Mouse (Mus musculus) ES-E14 (cell line): ENCODE results near the gene Clstn2. TPM values are rescaled to one million over a fixed set of nuclear protein-coding genes. Genes with fewer than 3 reads are reported as not detected.

Source experiments
- DNase-seq: peaks from one replicate; pipeline ENCODE4 v3.0.0-alpha.2; 2013; ENCODE audit warnings: low read depth, low spot score
- H3K27ac ChIP-seq: 2 replicates; pipeline ENCODE4 v1.5.1; 2012; ENCODE audit warnings: low read depth, mild to moderate bottlenecking, low read length, moderate library complexity, mixed read lengths; ENCODE audit not compliant: poor library complexity, insufficient read depth, severe bottlenecking
- H3K36me3 ChIP-seq: 2 replicates; pipeline ENCODE4 v1.6.1; 2012; ENCODE audit warnings: mild to moderate bottlenecking, low read length, moderate library complexity, mixed read lengths; ENCODE audit not compliant: control insufficient read depth, poor library complexity, insufficient read depth, severe bottlenecking
- H3K4me1 ChIP-seq, 2 experiments: fragments of 150-350 bp in 1 of 2; sonication (generic) in 1 of 2; 2 replicates each; pipeline ENCODE4 v1.6.1; 2012; ENCODE audit warnings: low read length in 2 of 2, mild to moderate bottlenecking in 1 of 2, mixed read lengths in 1 of 2; ENCODE audit not compliant: control insufficient read depth in 2 of 2, insufficient read depth in 2 of 2, poor library complexity in 1 of 2
- H3K4me3 ChIP-seq, 2 experiments: fragments of 150-350 bp in 1 of 2; sonication (generic) in 1 of 2; 2 replicates each; pipeline ENCODE4 v1.5.1; 2012; ENCODE audit warnings: low read length in 2 of 2, low read depth in 1 of 2, mild to moderate bottlenecking in 1 of 2, mixed read lengths in 1 of 2; ENCODE audit not compliant: insufficient read depth in 1 of 2, poor library complexity in 1 of 2, severe bottlenecking in 1 of 2
- H3K9ac ChIP-seq: 2 replicates; pipeline ENCODE4 v1.6.1; 2012; ENCODE audit warnings: low read depth, mild to moderate bottlenecking, low read length, mixed read lengths; ENCODE audit not compliant: poor library complexity, insufficient read depth, severe bottlenecking
- H3K9me3 ChIP-seq: fragments of 150-350 bp; sonication (generic); 2 replicates; pipeline ENCODE4 v1.6.1; 2012; ENCODE audit warnings: low read depth, mild to moderate bottlenecking, low read length; ENCODE audit not compliant: control insufficient read depth, insufficient read depth
- CHD2 ChIP-seq: IDR thresholded peaks from 2 replicates; pipeline ENCODE4 v1.6.1; 2014; ENCODE audit warnings: mild to moderate bottlenecking, low read depth, low read length, inconsistent platforms
- HCFC1 ChIP-seq: IDR thresholded peaks from 2 replicates; pipeline ENCODE4 v1.6.1; 2012; ENCODE audit warnings: low read length, inconsistent platforms, borderline replicate concordance; ENCODE audit not compliant: insufficient read depth
- MAFK ChIP-seq: IDR thresholded peaks from 2 replicates; pipeline ENCODE4 v1.6.1; 2014; ENCODE audit warnings: mild to moderate bottlenecking, low read depth, low read length, inconsistent platforms; ENCODE audit not compliant: insufficient read depth
- ZC3H11A ChIP-seq: IDR thresholded peaks from 2 replicates; pipeline ENCODE4 v1.6.1; 2012; ENCODE audit warnings: low read depth, mild to moderate bottlenecking, inconsistent platforms, low read length, borderline replicate concordance
- ZNF384 ChIP-seq: IDR thresholded peaks from 2 replicates; pipeline ENCODE4 v1.6.1; 2012; ENCODE audit warnings: low read depth, low read length, inconsistent platforms
- in situ Hi-C, 2 experiments: fragments of 600-800 bp; cut with MboI; formaldehyde crosslinking; loops; one replicate each; pipeline ENCODE4 v1.15.1; 2025; ENCODE audit warnings: low sequenced_read_pairs in 2 of 2, inconsistent platforms in 1 of 2; ENCODE audit not compliant: unreplicated experiment in 2 of 2
- total RNA-seq: library from RNA; depleted of rRNA; stranded (reverse); fragments of 300-350 nt; gene quantifications from 2 replicates; pipeline ENCODE4 v1.2.3, GENCODE M21; 2012

Gene Clstn2
- total RNA-seq, 1 experiment, result 0.89 TPM

DNA sequence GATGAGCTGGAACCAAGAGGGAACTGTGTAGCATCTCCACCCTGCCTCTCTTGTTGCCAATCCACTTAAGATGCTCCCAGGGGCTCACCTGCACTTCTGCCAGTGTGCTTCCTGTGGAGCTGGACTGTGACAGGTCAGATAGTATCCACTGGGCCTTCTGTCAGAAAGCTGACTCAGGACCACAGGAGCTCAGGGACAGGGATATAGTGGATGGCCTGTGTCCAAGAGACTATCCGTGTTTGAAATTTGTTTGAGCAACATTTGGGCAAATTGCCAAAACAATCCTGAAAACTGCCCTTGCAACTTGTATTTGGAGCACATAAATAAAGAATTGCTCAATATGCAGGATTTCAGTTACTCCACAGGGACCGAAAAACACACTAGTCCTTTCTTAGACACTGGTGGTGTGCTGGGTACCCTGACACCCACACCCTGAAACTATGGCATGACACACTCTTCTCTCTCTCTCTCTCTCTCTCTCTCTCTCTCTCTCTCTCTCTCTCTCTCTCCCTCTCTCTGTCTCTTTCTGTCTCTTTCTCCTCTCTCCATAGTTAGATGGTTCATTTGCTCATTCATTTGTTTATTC lies 542.3 kb downstream of the Clstn2 start:
- Histone ChIP-seq H3K4me3 (no peak overlapping the region), H3K27ac (no peak overlapping the region), H3K9ac (no peak overlapping the region), H3K36me3 (no peaks in the 10 kb centered on the region), H3K9me3 (no peaks in the 10 kb centered on the region), H3K4me1 (no peaks in the 10 kb centered on the region)
- no peak for DNase-seq
- TF ChIP-seq ZC3H11A (no peak), CHD2 (no peak), MAFK (no peak), HCFC1 (no peak), ZNF384 (no peak)
- in situ Hi-C loops, result no loop called here

GRCm38 (mm10) chr9:97486826-97487225 lies 546.2 kb downstream of the Clstn2 start:
- in situ Hi-C loops, result no loop called here

DNA sequence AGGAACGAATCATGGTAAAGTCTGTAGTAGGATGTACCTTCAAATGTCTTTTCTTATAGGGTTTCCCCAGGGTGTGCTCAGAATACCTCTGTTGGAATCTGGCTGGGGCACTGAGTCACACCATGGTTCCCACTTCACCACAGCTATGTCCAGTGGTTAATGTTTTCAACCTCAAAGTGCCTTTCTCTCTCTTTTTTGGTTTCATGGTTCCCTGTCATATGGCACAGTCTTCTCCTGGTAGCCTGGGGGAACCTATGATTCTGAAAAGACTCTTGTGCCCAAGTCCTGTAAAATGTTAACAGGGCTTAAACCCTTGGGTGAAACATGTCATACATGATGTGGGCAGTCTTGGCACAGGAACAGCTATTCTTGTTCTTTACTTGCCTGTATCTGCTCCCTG lies 551.8 kb downstream of the Clstn2 start:
- H3K9ac ChIP-seq, result no peak overlapping the region
- H3K9me3 ChIP-seq, result no peaks in the 10 kb centered on the region
- no peak for DNase-seq
- no peak overlapping the region for H3K27ac ChIP-seq
- no peaks in the 10 kb centered on the region for H3K4me1 ChIP-seq
- no peak for TF ChIP-seq HCFC1
- TF ChIP-seq CHD2, result no peak
- no peak for TF ChIP-seq MAFK
- TF ChIP-seq ZC3H11A, result no peak
- in situ Hi-C loops, result no loop called here
- no peaks in the 10 kb centered on the region for H3K36me3 ChIP-seq
- no peak overlapping the region for H3K4me3 ChIP-seq

More at GRCm38 (mm10) chr9:97486826-97487225, 546.2 kb downstream of the Clstn2 start:
- Histone ChIP-seq H3K9me3 (no peaks in the 10 kb centered on the region), H3K27ac (no peak overlapping the region), H3K4me1 (no peaks in the 10 kb centered on the region), H3K9ac (no peak overlapping the region), H3K36me3 (no peaks in the 10 kb centered on the region), H3K4me3 (no peak overlapping the region)
- TF ChIP-seq ZC3H11A (no peak), ZNF384 (no peak), MAFK (no peak), CHD2 (no peak), HCFC1 (no peak)
- no peak for DNase-seq

GRCm38 (mm10) chr9:97476961-97477360 lies 556.0 kb downstream of the Clstn2 start:
- in situ Hi-C loops, result no loop called here
- no peak overlapping the region for H3K27ac ChIP-seq
- no peaks in the 10 kb centered on the region for H3K36me3 ChIP-seq
- DNase-seq, result peak; percentile 88
- H3K9me3 ChIP-seq, result no peaks in the 10 kb centered on the region
- H3K4me1 ChIP-seq, result no peaks in the 10 kb centered on the region
- no peak overlapping the region for H3K4me3 ChIP-seq
- no peak for TF ChIP-seq CHD2
- TF ChIP-seq MAFK, result no peak
- no peak for TF ChIP-seq HCFC1
- no peak for TF ChIP-seq ZC3H11A
- TF ChIP-seq ZNF384, result no peak
- no peak overlapping the region for H3K9ac ChIP-seq

- Histone ChIP-seq H3K9me3 (no peaks in the 10 kb centered on the region), H3K4me3 (no peak overlapping the region), H3K27ac (no peak overlapping the region), H3K9ac (no peak overlapping the region), H3K4me1 (no peaks in the 10 kb centered on the region), H3K36me3 (no peaks in the 10 kb centered on the region)
- peak; percentile 9 for DNase-seq
- in situ Hi-C loops, result no loop called here
- TF ChIP-seq ZC3H11A, result no peak
- TF ChIP-seq CHD2, result no peak
- no peak for TF ChIP-seq ZNF384
- no peak for TF ChIP-seq MAFK
- TF ChIP-seq HCFC1, result no peak
These were observed 556.5 kb downstream of the Clstn2 start for GRCm38 (mm10) chr9:97476456-97476855.
